Mouse (Mus musculus) limb, embryonic 14.5 days (tissue): ENCODE measurements around the gene 2810021J22Rik. TPM values are rescaled to one million over a fixed set of nuclear protein-coding genes. Genes with fewer than 3 reads are reported as not detected.

ENCODE experiments used
- ATAC-seq: fragments of 200-750 bp; cut with Nextera tagmentation; 2 replicates; pipeline ENCODE4 v1.8.0; 2017; ENCODE audit warnings: low read depth, moderate number of reproducible peaks, moderate TSS enrichment; ENCODE audit not compliant: low FRiP score
- DNase-seq: peaks from one replicate; pipeline ENCODE4 v3.0.0-alpha.2; 2015; ENCODE audit warnings: low spot score
- H3K27ac ChIP-seq: fragments of 300-500 bp; sonication (generic); replicated peaks from 2 replicates; pipeline ENCODE4 v1.5.1; 2014; ENCODE audit warnings: low read depth, mild to moderate bottlenecking, low read length, moderate library complexity, mixed read lengths
- H3K27me3 ChIP-seq: fragments of 300-500 bp; sonication (generic); 2 replicates; pipeline ENCODE4 v1.6.1; 2014; ENCODE audit warnings: low read length, mixed read lengths; ENCODE audit not compliant: control insufficient read depth, insufficient read depth
- H3K36me3 ChIP-seq: fragments of 300-500 bp; sonication (generic); 2 replicates; pipeline ENCODE4 v1.6.1; 2014; ENCODE audit warnings: mild to moderate bottlenecking, low read length, moderate library complexity, mixed read lengths; ENCODE audit not compliant: control insufficient read depth, insufficient read depth
- H3K4me1 ChIP-seq: fragments of 300-500 bp; sonication (generic); 2 replicates; pipeline ENCODE4 v1.6.1; 2014; ENCODE audit warnings: antibody characterized with exemption, low read length, mixed read lengths; ENCODE audit not compliant: control insufficient read depth, insufficient read depth
- H3K4me2 ChIP-seq: fragments of 300-500 bp; sonication (generic); replicated peaks from 2 replicates; pipeline ENCODE4 v1.6.1; 2014; ENCODE audit warnings: low read depth, mild to moderate bottlenecking, low read length, moderate library complexity; ENCODE audit not compliant: severe bottlenecking
- H3K4me3 ChIP-seq: fragments of 300-500 bp; sonication (generic); replicated peaks from 2 replicates; pipeline ENCODE4 v1.5.1; 2014; ENCODE audit warnings: low read length
- H3K9ac ChIP-seq: fragments of 300-500 bp; sonication (generic); 2 replicates; pipeline ENCODE4 v1.6.1; 2014; ENCODE audit warnings: mild to moderate bottlenecking, low read depth, low read length, moderate library complexity; ENCODE audit not compliant: severe bottlenecking
- H3K9me3 ChIP-seq: fragments of 300-500 bp; sonication (generic); 2 replicates; pipeline ENCODE4 v1.6.1; 2016; ENCODE audit warnings: low read length; ENCODE audit not compliant: control insufficient read depth
- POLR2A ChIP-seq: fragments of 200-500 bp; IDR thresholded peaks from 2 replicates; pipeline ENCODE4 v1.8.0; 2012; ENCODE audit warnings: inconsistent platforms, mild to moderate bottlenecking, moderate library complexity, borderline replicate concordance; ENCODE audit not compliant: insufficient read depth, insufficient read length; ENCODE audit errors: extremely low read depth
- WGBS: fragments of 180-500 bp; shearing (Covaris S2); extraction: QIAGEN DNeasy Blood & Tissue Kit; methylation state at CpG from one replicate; pipeline ENCODE4 v1.1.7; 2014; 5-methylcytosine and 5-hydroxymethylcytosine counted together
- polyA plus RNA-seq, 2 experiments: library from polyadenylated mRNA; depleted of rRNA in 1 of 2; stranded (reverse) in 1 of 2; unstranded in 1 of 2; fragments of >200 nt; fragmentation: Nextera tagmentation in 1 of 2; extraction: Ambion mirVana in 1 of 2; gene quantifications; 2 replicates each; pipeline versions ENCODE4 v1.2.1 to v1.2.3; 2012 to 2014

2810021J22Rik gene
- polyA plus RNA-seq, 2 experiments: 5.7 to 7.8 TPM

GRCm38 (mm10) chr11:58916879-58917744, 50.1 kb downstream of the 2810021J22Rik start:
- DNase-seq: peak; percentile 30
- H3K36me3 ChIP-seq: no peaks in the 10 kb centered on the region
- no peaks in the 10 kb centered on the region for H3K4me1 ChIP-seq
- TF ChIP-seq POLR2A: no peak
- H3K27me3 ChIP-seq: no peaks in the 10 kb centered on the region
- H3K9me3 ChIP-seq: no peaks in the 10 kb centered on the region
- H3K9ac ChIP-seq: no peak overlapping the region
- 56% methylated on average over 14 of the region's 14 CpGs for WGBS
- H3K4me2 ChIP-seq: no peak overlapping the region
- H3K4me3 ChIP-seq: no peak overlapping the region
- no peak for ATAC-seq
- H3K27ac ChIP-seq: no peak overlapping the region

GRCm38 (mm10) chr11:58917745-58918366, 50.8 kb downstream of the 2810021J22Rik start, which contains the start of gene Btnl10:
Gene Btnl10 (plus strand): TSS chr11:58917908.
- H3K9me3 ChIP-seq: no peaks in the 10 kb centered on the region
- ATAC-seq (no peak), DNase-seq (no peak)
- no peaks in the 10 kb centered on the region for H3K36me3 ChIP-seq
- no peaks in the 10 kb centered on the region for H3K4me1 ChIP-seq
- H3K4me2 ChIP-seq: no peak within 1 kb of the TSS
- H3K27me3 ChIP-seq: no peaks in the 10 kb centered on the region
- H3K4me3 ChIP-seq: no peak within 1 kb of the TSS
- H3K9ac ChIP-seq: no peak within 1 kb of the TSS
- no peak within 1 kb of the TSS for H3K27ac ChIP-seq
- 71% methylated on average over 12 of the region's 12 CpGs for WGBS
- TF ChIP-seq POLR2A: no peak

GRCm38 (mm10) chr11:58918759-58919158, 51.7 kb downstream of the 2810021J22Rik start:
- no peaks in the 10 kb centered on the region for H3K4me1 ChIP-seq
- no peak for ATAC-seq
- H3K4me3 ChIP-seq: no peak overlapping the region
- no peaks in the 10 kb centered on the region for H3K9me3 ChIP-seq
- no peak overlapping the region for H3K4me2 ChIP-seq
- H3K27me3 ChIP-seq: no peaks in the 10 kb centered on the region
- no peak for TF ChIP-seq POLR2A
- WGBS: 74% methylated on average over 5 of the region's 5 CpGs
- no peak for DNase-seq
- H3K27ac ChIP-seq: no peak overlapping the region
- no peaks in the 10 kb centered on the region for H3K36me3 ChIP-seq
- no peak overlapping the region for H3K9ac ChIP-seq

GRCm38 (mm10) chr11:58922420-58922819, 55.4 kb downstream of the 2810021J22Rik start:
- TF ChIP-seq POLR2A: no peak

GRCm38 (mm10) chr11:58926651-58927050, 59.6 kb downstream of the 2810021J22Rik start:
- Histone ChIP-seq H3K27ac (no peak overlapping the region), H3K4me3 (no peak overlapping the region), H3K9ac (no peak overlapping the region), H3K27me3 (no peaks in the 10 kb centered on the region), H3K36me3 (peaks cover 10% of the 10 kb centered on the region), H3K4me2 (no peak overlapping the region), H3K4me1 (no peaks in the 10 kb centered on the region), H3K9me3 (no peaks in the 10 kb centered on the region)
- DNase-seq (no peak), ATAC-seq (no peak)
- WGBS: 100% methylated on average over 2 of the region's 3 CpGs
- no peak for TF ChIP-seq POLR2A

More at GRCm38 (mm10) chr11:58922420-58922819, 55.4 kb downstream of the 2810021J22Rik start:
- Histone ChIP-seq H3K9ac (no peak overlapping the region), H3K4me1 (no peaks in the 10 kb centered on the region), H3K36me3 (no peaks in the 10 kb centered on the region), H3K27ac (no peak overlapping the region), H3K27me3 (no peaks in the 10 kb centered on the region), H3K9me3 (no peaks in the 10 kb centered on the region), H3K4me2 (no peak overlapping the region), H3K4me3 (no peak overlapping the region)
- no peak for ATAC-seq
- DNase-seq: no peak
- 81% methylated on average over 9 of the region's 9 CpGs for WGBS
